Mouse (Mus musculus): ENCODE data around the gene Reps2. TPM values are rescaled to one million over a fixed set of nuclear protein-coding genes. Genes with fewer than 3 reads are reported as not detected.

Gene Reps2
- polyA plus RNA-seq, 1 experiment from 2014 or later = 0.86 TPM

- H3K4me1 ChIP-seq (ENCODE audit: control insufficient read depth, insufficient read depth, low read length) = no peaks in the 10 kb centered on the region
- H3K27ac ChIP-seq (ENCODE audit: low read depth, low read length) = no peak overlapping the region
- DNase-seq (ENCODE audit: low spot score) (peak; percentile 58), ATAC-seq (ENCODE audit: insufficient read depth, low FRiP score, low TSS enrichment) (no peak)
- no peak overlapping the region for H3K4me3 ChIP-seq (ENCODE audit: low read depth, low read length)
- H3K9ac ChIP-seq (ENCODE audit: low read length) = no peak overlapping the region
- WGBS = 32% methylated on average over 2 of the region's 2 CpGs
- H3K9me3 ChIP-seq (ENCODE audit: control insufficient read depth, low read length) = no peaks in the 10 kb centered on the region
- H3K36me3 ChIP-seq (ENCODE audit: control insufficient read depth, insufficient read depth, low read length) = no peaks in the 10 kb centered on the region
- H3K4me2 ChIP-seq (ENCODE audit: low read depth) = no peak overlapping the region
- H3K27me3 ChIP-seq (ENCODE audit: control insufficient read depth, insufficient read depth, low read length) = peaks cover 6% of the 10 kb centered on the region; the same call in 1 of the 2 replicates
Observed at GRCm38 (mm10) chrX:162527240-162527639, 116.2 kb downstream of the Reps2 start.

GRCm38 (mm10) chrX:162521831-162522514 lies 121.5 kb downstream of the Reps2 start:
- Histone ChIP-seq H3K4me2 (ENCODE audit: low read depth) (no peak overlapping the region), H3K4me3 (ENCODE audit: low read depth, low read length) (no peak overlapping the region), H3K9me3 (ENCODE audit: control insufficient read depth, low read length) (no peaks in the 10 kb centered on the region), H3K36me3 (ENCODE audit: control insufficient read depth, insufficient read depth, low read length) (no peaks in the 10 kb centered on the region), H3K4me1 (ENCODE audit: control insufficient read depth, insufficient read depth, low read length) (no peaks in the 10 kb centered on the region), H3K27me3 (ENCODE audit: control insufficient read depth, insufficient read depth, low read length) (peaks cover 7% of the 10 kb centered on the region; the same call in 1 of the 2 replicates), H3K27ac (ENCODE audit: low read depth, low read length) (no peak overlapping the region), H3K9ac (ENCODE audit: low read length) (no peak overlapping the region)
- 55% methylated on average over 9 of the region's 9 CpGs for WGBS
- DNase-seq (ENCODE audit: low spot score) (peak; percentile 21), ATAC-seq (ENCODE audit: insufficient read depth, low FRiP score, low TSS enrichment) (peak; percentile 53; the same call in 1 of the 2 replicates)

GRCm38 (mm10) chrX:162521197-162521596 lies 122.3 kb downstream of the Reps2 start:
- H3K9me3 ChIP-seq (ENCODE audit: control insufficient read depth, low read length) = no peaks in the 10 kb centered on the region
- H3K27me3 ChIP-seq (ENCODE audit: control insufficient read depth, insufficient read depth, low read length) = peaks cover 7% of the 10 kb centered on the region; the same call in 1 of the 2 replicates
- ATAC-seq (ENCODE audit: insufficient read depth, low FRiP score, low TSS enrichment) (peak; percentile 45), DNase-seq (ENCODE audit: low spot score) (peak; percentile 18)
- no peak overlapping the region for H3K9ac ChIP-seq (ENCODE audit: low read length)
- 33% methylated on average over 4 of the region's 4 CpGs for WGBS
- no peaks in the 10 kb centered on the region for H3K36me3 ChIP-seq (ENCODE audit: control insufficient read depth, insufficient read depth, low read length)
- H3K4me3 ChIP-seq (ENCODE audit: low read depth, low read length) = no peak overlapping the region
- H3K4me2 ChIP-seq (ENCODE audit: low read depth) = no peak overlapping the region
- H3K4me1 ChIP-seq (ENCODE audit: control insufficient read depth, insufficient read depth, low read length) = no peaks in the 10 kb centered on the region
- no peak overlapping the region for H3K27ac ChIP-seq (ENCODE audit: low read depth, low read length)

- no peak for ATAC-seq (ENCODE audit: insufficient read depth, low FRiP score, low TSS enrichment)
- H3K27ac ChIP-seq (ENCODE audit: low read depth, low read length) = no peak overlapping the region
- 89% methylated on average over 2 of the region's 2 CpGs for WGBS
- H3K9ac ChIP-seq (ENCODE audit: low read length) = no peak overlapping the region
- H3K4me2 ChIP-seq (ENCODE audit: low read depth) = no peak overlapping the region
- no peaks in the 10 kb centered on the region for H3K4me1 ChIP-seq (ENCODE audit: control insufficient read depth, insufficient read depth, low read length)
- no peaks in the 10 kb centered on the region for H3K9me3 ChIP-seq (ENCODE audit: control insufficient read depth, low read length)
- no peak for DNase-seq (ENCODE audit: low spot score)
- no peak overlapping the region for H3K4me3 ChIP-seq (ENCODE audit: low read depth, low read length)
- no peaks in the 10 kb centered on the region for H3K36me3 ChIP-seq (ENCODE audit: control insufficient read depth, insufficient read depth, low read length)
- peaks cover 7% of the 10 kb centered on the region; the same call in 1 of the 2 replicates for H3K27me3 ChIP-seq (ENCODE audit: control insufficient read depth, insufficient read depth, low read length)
Observed at GRCm38 (mm10) chrX:162520374-162520773, 123.1 kb downstream of the Reps2 start.

- Histone ChIP-seq H3K9ac (ENCODE audit: low read length) (no peak overlapping the region), H3K36me3 (ENCODE audit: control insufficient read depth, insufficient read depth, low read length) (no peaks in the 10 kb centered on the region), H3K27me3 (ENCODE audit: control insufficient read depth, insufficient read depth, low read length) (no peaks in the 10 kb centered on the region), H3K9me3 (ENCODE audit: control insufficient read depth, low read length) (no peaks in the 10 kb centered on the region), H3K4me2 (ENCODE audit: low read depth) (no peak overlapping the region), H3K27ac (ENCODE audit: low read depth, low read length) (no peak overlapping the region), H3K4me1 (ENCODE audit: control insufficient read depth, insufficient read depth, low read length) (no peaks in the 10 kb centered on the region), H3K4me3 (ENCODE audit: low read depth, low read length) (no peak overlapping the region)
- DNase-seq (ENCODE audit: low spot score) = no peak
- ATAC-seq (ENCODE audit: insufficient read depth, low FRiP score, low TSS enrichment) = no peak
- 56% methylated on average over 2 of the region's 2 CpGs for WGBS
Observed at GRCm38 (mm10) chrX:162510426-162510980, 132.9 kb downstream of the Reps2 start.

GRCm38 (mm10) chrX:162505186-162505585 lies 138.3 kb downstream of the Reps2 start:
- H3K9me3 ChIP-seq (ENCODE audit: control insufficient read depth, low read length) = no peaks in the 10 kb centered on the region
- no peaks in the 10 kb centered on the region for H3K27me3 ChIP-seq (ENCODE audit: control insufficient read depth, insufficient read depth, low read length)
- no peaks in the 10 kb centered on the region for H3K36me3 ChIP-seq (ENCODE audit: control insufficient read depth, insufficient read depth, low read length)
- no peak overlapping the region for H3K9ac ChIP-seq (ENCODE audit: low read length)
- no peak overlapping the region for H3K4me2 ChIP-seq (ENCODE audit: low read depth)
- H3K4me3 ChIP-seq (ENCODE audit: low read depth, low read length) = no peak overlapping the region
- no peaks in the 10 kb centered on the region for H3K4me1 ChIP-seq (ENCODE audit: control insufficient read depth, insufficient read depth, low read length)
- no peak for DNase-seq (ENCODE audit: low spot score)
- H3K27ac ChIP-seq (ENCODE audit: low read depth, low read length) = no peak overlapping the region
- 40% methylated on average over 2 of the region's 2 CpGs for WGBS
- ATAC-seq (ENCODE audit: insufficient read depth, low FRiP score, low TSS enrichment) = no peak

GRCm38 (mm10) chrX:162503436-162503835 lies 140.0 kb downstream of the Reps2 start:
- Histone ChIP-seq H3K4me2 (ENCODE audit: low read depth) (no peak overlapping the region), H3K4me3 (ENCODE audit: low read depth, low read length) (no peak overlapping the region), H3K36me3 (ENCODE audit: control insufficient read depth, insufficient read depth, low read length) (no peaks in the 10 kb centered on the region), H3K9me3 (ENCODE audit: control insufficient read depth, low read length) (no peaks in the 10 kb centered on the region), H3K4me1 (ENCODE audit: control insufficient read depth, insufficient read depth, low read length) (no peaks in the 10 kb centered on the region), H3K27ac (ENCODE audit: low read depth, low read length) (no peak overlapping the region), H3K9ac (ENCODE audit: low read length) (no peak overlapping the region), H3K27me3 (ENCODE audit: control insufficient read depth, insufficient read depth, low read length) (no peaks in the 10 kb centered on the region)
- ATAC-seq (ENCODE audit: insufficient read depth, low FRiP score, low TSS enrichment) (no peak), DNase-seq (ENCODE audit: low spot score) (no peak)
- 46% methylated on average over 2 of the region's 2 CpGs for WGBS

- H3K9me3 ChIP-seq (ENCODE audit: control insufficient read depth, low read length) = no peaks in the 10 kb centered on the region
- H3K27ac ChIP-seq (ENCODE audit: low read depth, low read length) = no peak overlapping the region
- H3K4me1 ChIP-seq (ENCODE audit: control insufficient read depth, insufficient read depth, low read length) = no peaks in the 10 kb centered on the region
- H3K4me2 ChIP-seq (ENCODE audit: low read depth) = no peak overlapping the region
- H3K27me3 ChIP-seq (ENCODE audit: control insufficient read depth, insufficient read depth, low read length) = no peaks in the 10 kb centered on the region
- 83% methylated on average over 3 of the region's 3 CpGs for WGBS
- DNase-seq (ENCODE audit: low spot score) (no peak), ATAC-seq (ENCODE audit: insufficient read depth, low FRiP score, low TSS enrichment) (no peak)
- H3K36me3 ChIP-seq (ENCODE audit: control insufficient read depth, insufficient read depth, low read length) = no peaks in the 10 kb centered on the region
- no peak overlapping the region for H3K4me3 ChIP-seq (ENCODE audit: low read depth, low read length)
- no peak overlapping the region for H3K9ac ChIP-seq (ENCODE audit: low read length)
Observed at GRCm38 (mm10) chrX:162500962-162501361, 142.5 kb downstream of the Reps2 start.

GRCm38 (mm10) chrX:162496485-162496884 lies 147.0 kb downstream of the Reps2 start:
- H3K36me3 ChIP-seq (ENCODE audit: control insufficient read depth, insufficient read depth, low read length) = no peaks in the 10 kb centered on the region
- H3K4me2 ChIP-seq (ENCODE audit: low read depth) = no peak overlapping the region
- no peak overlapping the region for H3K9ac ChIP-seq (ENCODE audit: low read length)
- WGBS = 45% methylated on average over 2 of the region's 2 CpGs
- H3K27ac ChIP-seq (ENCODE audit: low read depth, low read length) = no peak overlapping the region
- H3K4me3 ChIP-seq (ENCODE audit: low read depth, low read length) = no peak overlapping the region
- DNase-seq (ENCODE audit: low spot score) (no peak), ATAC-seq (ENCODE audit: insufficient read depth, low FRiP score, low TSS enrichment) (peak; percentile 23; the same call in 1 of the 2 replicates)
- no peaks in the 10 kb centered on the region for H3K9me3 ChIP-seq (ENCODE audit: control insufficient read depth, low read length)
- H3K4me1 ChIP-seq (ENCODE audit: control insufficient read depth, insufficient read depth, low read length) = no peaks in the 10 kb centered on the region
- no peaks in the 10 kb centered on the region for H3K27me3 ChIP-seq (ENCODE audit: control insufficient read depth, insufficient read depth, low read length)

Data from neural tube, embryonic 11.5 days (tissue).